Mouse (Mus musculus) layer of hippocampus, postnatal 14 days (tissue): ENCODE measurements at regions not wholly inside any gene's neighbourhood (a gene's known extent, or its start where the extent isn't known, plus 50 kb on each side); places are given as distances from the start of the nearest gene placed in this dataset.
"Not testable (repeated sequence)": the region's sequence is repeated elsewhere in the genome, so short reads cannot be mapped to it uniquely, and the experiment has no call there.

Source experiments
- DNase-seq, 2 experiments: peaks; one replicate each; pipeline ENCODE4 v3.0.0; 2021 to 2022; ENCODE audit warnings: low spot score in 2 of 2, mixed read lengths in 1 of 2

- no peak for DNase-seq
Measured at GRCm38 (mm10) chr12:39604723-39605122, 433.1 kb downstream of the Arl4a start.

GRCm38 (mm10) chr12:39594726-39595125, 443.1 kb downstream of the Arl4a start:
- DNase-seq = no peak

- DNase-seq = not testable (repeated sequence)
Measured at GRCm38 (mm10) chr12:39593781-39594180, 444.0 kb downstream of the Arl4a start.

- DNase-seq = peak in 1 of 2 experiments; percentile 8
Measured at GRCm38 (mm10) chr12:39587204-39587909, 450.5 kb downstream of the Arl4a start.

GRCm38 (mm10) chr12:39586163-39586562, 451.7 kb downstream of the Arl4a start:
- no peak for DNase-seq

GRCm38 (mm10) chr12:39577610-39578009, 460.2 kb downstream of the Arl4a start:
- peak in 1 of 2 experiments; percentile 19 for DNase-seq

- no peak for DNase-seq
Measured at GRCm38 (mm10) chr12:39572802-39573201, 465.0 kb downstream of the Arl4a start.

- no peak for DNase-seq
Measured at GRCm38 (mm10) chr12:39572147-39572546, 465.7 kb downstream of the Arl4a start.

GRCm38 (mm10) chr12:39560734-39561446, 476.9 kb downstream of the Arl4a start:
- DNase-seq = no peak

GRCm38 (mm10) chr12:39558491-39558890, 479.3 kb downstream of the Arl4a start:
- no peak for DNase-seq

GRCm38 (mm10) chr12:39536326-39536725, 501.5 kb downstream of the Arl4a start:
- peak in 1 of 2 experiments; percentile 14 for DNase-seq

- DNase-seq = no peak
Measured at GRCm38 (mm10) chr12:39528121-39528520, 509.7 kb downstream of the Arl4a start.

GRCm38 (mm10) chr12:39527216-39527600, 510.6 kb downstream of the Arl4a start:
- DNase-seq = no peak

- no peak for DNase-seq
Measured at GRCm38 (mm10) chr12:39526535-39527215, 511.1 kb downstream of the Arl4a start.

- no peak for DNase-seq
Measured at GRCm38 (mm10) chr12:39515690-39516089, 522.1 kb downstream of the Arl4a start.

GRCm38 (mm10) chr12:39510855-39511254, 527.0 kb downstream of the Arl4a start:
- no peak for DNase-seq

- peak; percentile 72 to 88 for DNase-seq
Measured at GRCm38 (mm10) chr12:39510073-39510812, 527.6 kb downstream of the Arl4a start.

- peak in 1 of 2 experiments; percentile 64 for DNase-seq
Measured at GRCm38 (mm10) chr12:39496203-39496602, 541.6 kb downstream of the Arl4a start.

GRCm38 (mm10) chr12:39493578-39494218, 544.1 kb downstream of the Arl4a start:
- peak in 1 of 2 experiments; percentile 57 for DNase-seq

GRCm38 (mm10) chr12:39493114-39493513, 544.7 kb downstream of the Arl4a start:
- peak in 1 of 2 experiments; percentile 9 for DNase-seq

- no peak for DNase-seq
Measured at GRCm38 (mm10) chr12:39472984-39473383, 564.8 kb downstream of the Arl4a start.
